Mouse (Mus musculus): ENCODE measurements at regions not wholly inside any gene's neighbourhood (a gene's known extent, or its start where the extent isn't known, plus 50 kb on each side); places are given as distances from the start of the nearest gene placed in this dataset.
"Not testable (repeated sequence)": the region's sequence is repeated elsewhere in the genome, so short reads cannot be mapped to it uniquely, and the experiment has no call there.

- peak; percentile 46 for DNase-seq (ENCODE audit: low spot score)
These were observed 63.8 kb upstream of the Srsf6 start for GRCm38 (mm10) chr2:162867516-162868029.

GRCm38 (mm10) chr2:162866613-162867314 lies 64.6 kb upstream of the Srsf6 start:
- peak; percentile 22 for DNase-seq (ENCODE audit: low spot score)

GRCm38 (mm10) chr2:162864571-162864970 lies 66.8 kb upstream of the Srsf6 start:
- DNase-seq (ENCODE audit: low spot score): no peak

- no peak for DNase-seq (ENCODE audit: low spot score)
These were observed 76.7 kb upstream of the Srsf6 start for GRCm38 (mm10) chr2:162854606-162855005.

- DNase-seq (ENCODE audit: low spot score): no peak
These were observed 77.8 kb upstream of the Srsf6 start for GRCm38 (mm10) chr2:162853576-162853975.

GRCm38 (mm10) chr2:162841761-162842160 lies 89.6 kb upstream of the Srsf6 start:
- not testable (repeated sequence) for DNase-seq (ENCODE audit: low spot score)

- DNase-seq (ENCODE audit: low spot score): no peak
These were observed 93.6 kb upstream of the Srsf6 start for GRCm38 (mm10) chr2:162837776-162838175.

- DNase-seq (ENCODE audit: low spot score): peak; percentile 32
These were observed 97.6 kb upstream of the Srsf6 start for GRCm38 (mm10) chr2:162833741-162834140.

GRCm38 (mm10) chr2:162818787-162819186 lies 112.5 kb upstream of the Srsf6 start:
- no peak for DNase-seq (ENCODE audit: low spot score)

GRCm38 (mm10) chr2:162814205-162814604 lies 117.1 kb upstream of the Srsf6 start:
- peak; percentile 50 for DNase-seq (ENCODE audit: low spot score)

- DNase-seq (ENCODE audit: low spot score): no peak
These were observed 123.6 kb upstream of the Srsf6 start for GRCm38 (mm10) chr2:162807747-162808146.

- no peak for DNase-seq (ENCODE audit: low spot score)
These were observed 134.8 kb upstream of the Srsf6 start for GRCm38 (mm10) chr2:162796528-162796927.

GRCm38 (mm10) chr2:162794285-162794684 lies 133.3 kb upstream of the Ptprt start:
- DNase-seq (ENCODE audit: low spot score): no peak

GRCm38 (mm10) chr2:162791374-162792098 lies 130.6 kb upstream of the Ptprt start:
- no peak for DNase-seq (ENCODE audit: low spot score)

- DNase-seq (ENCODE audit: low spot score): no peak
These were observed 123.3 kb upstream of the Ptprt start for GRCm38 (mm10) chr2:162784176-162784813.

- DNase-seq (ENCODE audit: low spot score): no peak
These were observed 120.7 kb upstream of the Ptprt start for GRCm38 (mm10) chr2:162781599-162781998.

- DNase-seq (ENCODE audit: low spot score): no peak
These were observed 115.6 kb upstream of the Ptprt start for GRCm38 (mm10) chr2:162776542-162776941.

GRCm38 (mm10) chr2:162772520-162772919 lies 111.6 kb upstream of the Ptprt start:
- DNase-seq (ENCODE audit: low spot score): no peak

- DNase-seq (ENCODE audit: low spot score): no peak
These were observed 108.9 kb upstream of the Ptprt start for GRCm38 (mm10) chr2:162769711-162770428.

- no peak for DNase-seq (ENCODE audit: low spot score)
These were observed 103.1 kb upstream of the Ptprt start for GRCm38 (mm10) chr2:162764059-162764458.

GRCm38 (mm10) chr2:162740523-162740922 lies 79.6 kb upstream of the Ptprt start:
- DNase-seq (ENCODE audit: low spot score): no peak

- DNase-seq (ENCODE audit: low spot score): no peak
These were observed 74.8 kb upstream of the Ptprt start for GRCm38 (mm10) chr2:162735761-162736160.

Measured in embryo, embryonic 10.5 days (tissue).